Mouse (Mus musculus) forebrain, embryonic 12.5 days (tissue): ENCODE measurements around the gene Gm2075. TPM values are rescaled to one million over a fixed set of nuclear protein-coding genes. Genes with fewer than 3 reads are reported as not detected.
"Not testable (repeated sequence)": the region's sequence is repeated elsewhere in the genome, so short reads cannot be mapped to it uniquely, and the experiment has no call there.

Source experiments
- ATAC-seq: fragments of 200-750 bp; cut with Nextera tagmentation; 2 replicates; pipeline ENCODE4 v1.8.0; 2017; ENCODE audit warnings: moderate TSS enrichment; ENCODE audit not compliant: low FRiP score
- H3K27ac ChIP-seq: fragments of 300-500 bp; sonication (generic); 2 replicates; pipeline ENCODE4 v1.5.1; 2016; ENCODE audit warnings: mild to moderate bottlenecking
- H3K27me3 ChIP-seq: fragments of 300-500 bp; sonication (generic); 2 replicates; pipeline ENCODE4 v1.6.1; 2016; ENCODE audit warnings: mild to moderate bottlenecking
- H3K36me3 ChIP-seq: fragments of 300-500 bp; sonication (generic); replicated peaks from 2 replicates; pipeline ENCODE4 v1.6.1; 2016; ENCODE audit warnings: mild to moderate bottlenecking
- H3K4me1 ChIP-seq: fragments of 300-500 bp; sonication (generic); 2 replicates; pipeline ENCODE4 v1.6.1; 2016
- H3K4me2 ChIP-seq: fragments of 300-500 bp; sonication (generic); 2 replicates; pipeline ENCODE4 v1.6.1; 2016; ENCODE audit warnings: mild to moderate bottlenecking, moderate library complexity
- H3K4me3 ChIP-seq: fragments of 300-500 bp; sonication (generic); replicated peaks from 2 replicates; pipeline ENCODE4 v1.5.1; 2016; ENCODE audit warnings: mild to moderate bottlenecking
- H3K9ac ChIP-seq: fragments of 300-500 bp; sonication (generic); 2 replicates; pipeline ENCODE4 v1.6.1; 2016; ENCODE audit warnings: mild to moderate bottlenecking
- H3K9me3 ChIP-seq: fragments of 300-500 bp; sonication (generic); 2 replicates; pipeline ENCODE4 v1.6.1; 2016
- WGBS: fragments of 180-500 bp; shearing (Covaris S2); methylation state at CpG from one replicate; pipeline ENCODE4 v1.1.7; 2016; 5-methylcytosine and 5-hydroxymethylcytosine counted together
- polyA plus RNA-seq: library from polyadenylated mRNA; unstranded; fragments of >200 nt; fragmentation: Nextera tagmentation; extraction: Ambion mirVana; gene quantifications from 2 replicates; pipeline ENCODE4 v1.2.1, GENCODE M21; 2016

Gene Gm2075
- not detected in 2 replicates for polyA plus RNA-seq

- H3K36me3 ChIP-seq, H3K9me3 ChIP-seq, H3K27ac ChIP-seq, H3K27me3 ChIP-seq, ATAC-seq, H3K9ac ChIP-seq, H3K4me3 ChIP-seq, H3K4me2 ChIP-seq, H3K4me1 ChIP-seq: not testable (repeated sequence)
- WGBS = 86% methylated on average over 1 of the region's 1 CpGs
Measured at GRCm38 (mm10) chr12:88011548-88011947, at the start of gene Gm2075. Gene Gm2075, plus strand, starts transcription at chr12:88011848.

GRCm38 (mm10) chr12:87984000-87984399 lies 27.6 kb upstream of the Gm2075 start:
- H3K27me3 ChIP-seq, H3K27ac ChIP-seq, H3K9ac ChIP-seq, H3K4me1 ChIP-seq, H3K36me3 ChIP-seq, H3K4me2 ChIP-seq, H3K4me3 ChIP-seq, ATAC-seq, H3K9me3 ChIP-seq: not testable (repeated sequence)

GRCm38 (mm10) chr12:88004118-88004517 lies 7.5 kb upstream of the Gm2075 start:
- not testable (repeated sequence) for H3K9me3 ChIP-seq, H3K9ac ChIP-seq, H3K4me3 ChIP-seq, H3K4me1 ChIP-seq, H3K36me3 ChIP-seq, ATAC-seq, H3K27me3 ChIP-seq, H3K4me2 ChIP-seq, H3K27ac ChIP-seq
- WGBS = 79% methylated on average over 3 of the region's 3 CpGs

- not testable (repeated sequence) for ATAC-seq, H3K4me2 ChIP-seq, H3K27ac ChIP-seq, H3K4me3 ChIP-seq, H3K9me3 ChIP-seq, H3K4me1 ChIP-seq, H3K27me3 ChIP-seq, H3K9ac ChIP-seq, H3K36me3 ChIP-seq
- WGBS = 71% methylated on average over 2 of the region's 2 CpGs
Measured at GRCm38 (mm10) chr12:88018671-88019070, 7.0 kb downstream of the Gm2075 start, which contains the start of gene Gm6803. Gene Gm6803, minus strand, starts transcription at chr12:88018771.

GRCm38 (mm10) chr12:88026704-88027103 lies 15.1 kb downstream of the Gm2075 start, which contains the start of gene Gm2056:
Gene Gm2056, plus strand, starts transcription at chr12:88027004.
- H3K27ac ChIP-seq, H3K36me3 ChIP-seq, H3K27me3 ChIP-seq, H3K9ac ChIP-seq, H3K4me3 ChIP-seq, ATAC-seq, H3K4me2 ChIP-seq, H3K9me3 ChIP-seq, H3K4me1 ChIP-seq: not testable (repeated sequence)
- WGBS = 90% methylated on average over 1 of the region's 1 CpGs

- WGBS = 93% methylated on average over 5 of the region's 5 CpGs
- H3K9ac ChIP-seq = not testable (repeated sequence)
Measured at GRCm38 (mm10) chr12:88032250-88032649, 20.6 kb downstream of the Gm2075 start.

GRCm38 (mm10) chr12:88039062-88039461 lies 27.4 kb downstream of the Gm2075 start:
- not testable (repeated sequence) for H3K4me3 ChIP-seq, H3K27me3 ChIP-seq, H3K9me3 ChIP-seq, H3K27ac ChIP-seq, ATAC-seq, H3K4me1 ChIP-seq, H3K36me3 ChIP-seq, H3K4me2 ChIP-seq, H3K9ac ChIP-seq

More at GRCm38 (mm10) chr12:88032250-88032649, 20.6 kb downstream of the Gm2075 start:
- not testable (repeated sequence) for H3K27me3 ChIP-seq, H3K36me3 ChIP-seq, H3K27ac ChIP-seq, H3K4me3 ChIP-seq, H3K4me2 ChIP-seq, ATAC-seq, H3K4me1 ChIP-seq
- H3K9me3 ChIP-seq = peaks cover 20% of the 10 kb centered on the region; the same call in 1 of the 2 replicates

GRCm38 (mm10) chr12:88039703-88040102 lies 28.1 kb downstream of the Gm2075 start:
- not testable (repeated sequence) for H3K36me3 ChIP-seq, H3K4me1 ChIP-seq, H3K9ac ChIP-seq, H3K4me3 ChIP-seq, H3K4me2 ChIP-seq, H3K9me3 ChIP-seq, H3K27ac ChIP-seq, ATAC-seq, H3K27me3 ChIP-seq
- 91% methylated on average over 1 of the region's 1 CpGs for WGBS

- not testable (repeated sequence) for H3K4me1 ChIP-seq, H3K9me3 ChIP-seq
Measured at GRCm38 (mm10) chr12:88045226-88045625, 33.6 kb downstream of the Gm2075 start.

More at GRCm38 (mm10) chr12:88045226-88045625, 33.6 kb downstream of the Gm2075 start:
- not testable (repeated sequence) for H3K27ac ChIP-seq, H3K27me3 ChIP-seq, H3K4me2 ChIP-seq, H3K9ac ChIP-seq, H3K36me3 ChIP-seq, ATAC-seq, H3K4me3 ChIP-seq
- 42% methylated on average over 1 of the region's 1 CpGs for WGBS

Other genes with a start within 250 kb of the Gm2075 start
- gene Gm21319, start 236.1 kb upstream of the Gm2075 start, polyA plus RNA-seq = not detected in 2 replicates
- gene Gm21936, start 216.3 kb upstream of the Gm2075 start, polyA plus RNA-seq = not detected in 2 replicates
- gene BB287469, start 195.3 kb upstream of the Gm2075 start, polyA plus RNA-seq = not detected in 2 replicates
- gene Gm2001, start 169.5 kb upstream of the Gm2075 start, polyA plus RNA-seq = not detected in 2 replicates
- not detected in 2 replicates for gene Gm2016, start 137.8 kb upstream of the Gm2075 start, polyA plus RNA-seq
- gene Gm2022, start 116.5 kb upstream of the Gm2075 start, polyA plus RNA-seq = not detected in 2 replicates
- not detected in 2 replicates for gene Gm2035, start 92.0 kb upstream of the Gm2075 start, polyA plus RNA-seq
- gene Gm2042, start 57.8 kb upstream of the Gm2075 start, polyA plus RNA-seq = not detected in 2 replicates
- gene Gm6803, start 6.9 kb downstream of the Gm2075 start, polyA plus RNA-seq = not detected in 2 replicates
- not detected in 2 replicates for gene Gm2056, start 15.2 kb downstream of the Gm2075 start, polyA plus RNA-seq
- not detected in 2 replicates for gene Gm16368, start 71.8 kb downstream of the Gm2075 start, polyA plus RNA-seq
- not detected in 2 replicates for gene Gm10436, start 170.3 kb downstream of the Gm2075 start, polyA plus RNA-seq
- gene Gm8332, start 238.3 kb downstream of the Gm2075 start, polyA plus RNA-seq = not detected in 2 replicates